Mouse (Mus musculus) thymus, postnatal 10 days (tissue): ENCODE results near the gene Espnl.
A peak's percentile ranks its signal among the peaks of the same experiment; 100 is the strongest.

Experiments used
- DNase-seq, 2 experiments: peaks; one replicate each; pipeline ENCODE4 v3.0.0; 2021; ENCODE audit warnings: low spot score in 2 of 2

The Espnl gene

DNA sequence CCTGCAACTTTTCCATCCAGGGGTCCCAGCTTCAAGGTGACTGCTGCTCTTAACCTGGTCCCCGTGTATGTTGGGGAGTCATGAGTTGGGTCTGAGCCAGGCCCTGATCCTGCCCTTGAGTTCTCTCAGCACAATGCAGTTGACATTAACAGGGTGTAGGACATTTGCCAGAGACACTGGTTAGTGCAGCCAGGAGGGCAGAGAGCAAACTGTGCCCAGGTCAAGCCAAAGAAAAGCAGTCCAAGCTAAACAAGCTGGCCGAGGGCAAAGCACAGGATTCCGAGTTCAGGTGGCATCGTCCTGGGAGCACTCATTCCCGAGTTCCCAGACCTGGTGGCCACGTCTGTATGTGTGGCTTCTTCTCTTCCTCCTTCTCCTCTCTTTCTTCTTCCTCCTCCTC, 4.2 kb upstream of the Espnl start:
- DNase-seq: no peak

DNA sequence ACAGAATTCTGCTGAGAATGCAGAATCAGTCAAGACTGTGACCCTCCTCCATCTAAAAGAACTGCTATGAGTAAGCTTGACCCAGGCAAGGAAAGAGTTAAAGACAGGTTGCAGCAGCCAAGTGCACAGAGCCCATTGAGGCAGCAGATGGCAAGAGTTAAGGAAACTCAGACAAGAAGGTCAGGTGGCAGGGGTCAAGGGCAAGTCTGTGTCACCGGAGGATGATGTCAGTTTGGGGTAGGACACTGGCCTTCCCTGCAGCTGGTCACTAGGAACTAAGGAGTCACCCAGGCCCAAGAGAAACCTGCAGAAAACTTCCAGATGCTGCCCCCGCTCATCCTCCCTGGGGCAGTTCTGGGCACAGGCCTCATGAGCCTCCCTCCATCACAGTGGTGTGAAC, 2.8 kb downstream of the Espnl start:
- DNase-seq: no peak

DNA sequence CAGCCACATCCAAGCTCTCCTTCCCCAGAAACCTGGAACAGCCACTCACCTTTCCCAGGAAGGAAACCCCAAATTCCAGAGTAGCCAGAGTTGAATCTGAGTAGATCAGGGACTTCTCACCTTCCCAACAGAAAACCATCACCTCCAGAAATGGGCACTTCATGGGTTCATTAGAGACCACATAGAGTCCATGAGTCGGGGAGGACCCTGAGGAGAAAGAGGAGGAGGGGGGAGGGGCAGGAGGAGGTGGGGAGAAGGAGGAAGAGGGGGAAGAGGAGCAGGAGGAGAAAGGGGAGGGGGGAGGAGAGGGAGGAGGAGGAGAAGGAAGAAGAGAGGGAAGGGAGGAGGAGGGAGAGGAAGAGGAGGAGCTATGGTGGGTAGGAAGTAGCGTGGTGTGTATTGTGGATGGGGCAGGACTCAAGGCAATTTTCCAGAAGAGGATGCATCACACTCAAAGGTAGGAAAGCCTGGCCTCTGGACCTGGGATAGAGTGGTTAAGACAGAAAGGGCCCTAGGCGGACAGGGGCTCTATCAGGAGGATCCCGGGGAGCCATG, 3.7 kb downstream of the Espnl start:
- no peak for DNase-seq

DNA sequence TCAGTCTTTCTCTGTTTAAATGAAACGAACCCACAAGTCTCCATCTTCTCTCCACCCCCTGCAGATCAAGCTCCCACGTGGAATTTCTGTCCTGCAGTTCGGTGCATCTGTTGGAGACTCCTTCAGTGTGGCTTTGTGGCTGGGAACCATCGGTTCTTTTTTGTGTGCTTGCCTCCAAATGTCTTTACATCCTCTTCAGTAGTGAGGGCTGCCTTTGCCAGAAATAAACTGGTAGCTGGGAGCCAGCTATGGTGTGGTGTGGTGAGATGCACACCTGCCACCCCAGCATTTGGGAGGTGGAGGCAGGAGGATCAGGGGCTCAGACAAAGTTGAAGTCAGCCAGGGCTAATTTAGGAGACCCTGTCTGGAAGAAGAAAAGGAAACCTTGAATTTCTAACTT, 10.2 kb downstream of the Espnl start:
- peak in 1 of 2 experiments; percentile 20 for DNase-seq

DNA sequence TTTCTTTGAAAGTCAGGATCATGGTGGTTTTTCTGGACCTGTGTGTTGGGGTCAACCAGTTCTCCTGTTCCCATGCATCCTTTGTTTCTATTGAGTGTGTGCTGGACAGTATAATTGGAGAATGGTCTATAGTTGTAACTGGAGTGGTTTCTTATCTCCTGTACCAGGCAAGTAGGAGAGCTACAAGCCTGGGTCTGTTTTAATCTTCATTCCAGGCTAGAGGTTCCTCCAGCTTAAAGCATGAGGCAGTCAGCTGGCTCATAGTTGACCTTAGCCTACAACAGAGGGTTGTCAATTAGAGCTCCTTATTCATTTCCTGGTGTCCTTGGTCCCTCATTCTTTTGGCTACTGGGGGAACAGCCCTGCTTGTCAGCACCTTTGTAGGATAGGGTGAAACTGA, 11.7 kb downstream of the Espnl start:
- no peak for DNase-seq

DNA sequence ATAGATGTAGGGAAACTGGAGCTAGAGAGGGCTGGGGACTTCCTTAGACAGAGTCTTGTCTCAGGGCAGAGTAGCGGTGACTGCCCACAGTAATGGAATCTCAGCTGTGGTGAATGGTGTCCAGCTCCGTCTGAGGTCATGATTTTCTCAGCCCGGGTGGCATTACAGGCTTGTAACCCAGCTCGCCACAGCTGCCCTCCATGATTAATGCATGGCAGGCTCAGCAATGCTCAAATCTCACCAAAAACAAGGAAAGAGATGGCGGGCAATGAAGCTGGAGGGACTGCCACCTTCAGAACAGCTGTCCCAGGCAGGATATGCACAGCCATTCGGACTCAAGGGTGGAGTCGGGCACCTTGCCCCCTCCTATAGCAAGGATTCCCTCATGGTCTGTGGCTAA, 15.5 kb downstream of the Espnl start:
- no peak for DNase-seq

DNA sequence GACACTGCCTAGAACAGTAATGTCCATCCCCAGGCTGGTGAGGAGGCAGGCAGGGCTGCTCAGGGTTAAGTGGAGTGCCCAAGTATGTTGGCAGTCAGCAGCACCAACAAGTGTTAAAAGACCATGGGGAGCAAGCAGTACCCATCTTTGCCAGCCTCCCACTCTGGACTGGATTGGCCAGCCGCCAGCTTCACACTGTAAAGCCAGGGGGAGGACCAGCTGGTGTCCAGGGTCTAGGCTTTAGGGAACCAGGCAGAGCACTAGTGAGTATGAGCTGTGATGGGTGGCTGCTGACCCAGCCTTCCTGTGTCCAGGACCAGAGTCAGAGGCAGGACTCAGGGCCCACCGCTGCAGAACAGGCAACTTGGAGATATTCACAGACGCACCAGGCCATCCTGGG, 22.1 kb downstream of the Espnl start:
- DNase-seq: no peak

DNA sequence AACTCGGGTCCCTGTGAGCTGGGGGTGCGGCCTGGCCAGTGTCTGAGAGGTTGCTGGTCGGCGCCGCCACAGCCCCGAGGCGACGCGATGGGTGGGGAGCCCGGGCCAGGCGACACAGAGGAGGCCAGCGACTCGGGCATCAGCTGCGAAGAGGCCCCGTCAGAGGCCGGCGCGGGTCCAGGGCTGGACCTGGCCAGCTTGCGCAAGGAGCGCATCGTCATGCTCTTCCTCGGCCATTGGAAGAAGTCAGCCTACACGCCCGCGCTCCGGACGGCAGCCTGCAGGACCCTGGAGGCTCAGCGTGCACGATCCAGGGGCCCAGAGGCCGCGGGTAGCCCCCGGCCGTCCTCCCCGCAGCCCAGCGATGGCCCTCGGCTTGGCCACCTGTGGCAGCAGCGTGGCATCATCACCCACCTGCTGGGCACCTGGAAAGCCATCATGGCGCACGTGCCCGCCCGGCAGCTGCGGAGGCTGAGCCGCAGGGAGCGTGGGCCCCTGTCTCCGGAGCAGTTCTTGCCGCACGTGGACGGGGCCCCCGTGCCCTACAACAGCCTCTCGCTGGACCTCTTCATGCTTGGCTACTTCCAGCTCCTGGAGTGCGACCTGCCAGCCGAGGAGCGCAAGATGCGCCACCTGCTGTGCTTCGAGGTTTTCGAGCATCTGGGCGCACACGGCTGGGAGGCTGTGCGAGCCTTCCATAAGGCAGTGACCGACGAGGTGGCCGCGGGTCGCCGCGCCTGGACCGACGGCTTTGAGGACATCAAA, 23.2 kb downstream of the Espnl start:
- DNase-seq: no peak

DNA sequence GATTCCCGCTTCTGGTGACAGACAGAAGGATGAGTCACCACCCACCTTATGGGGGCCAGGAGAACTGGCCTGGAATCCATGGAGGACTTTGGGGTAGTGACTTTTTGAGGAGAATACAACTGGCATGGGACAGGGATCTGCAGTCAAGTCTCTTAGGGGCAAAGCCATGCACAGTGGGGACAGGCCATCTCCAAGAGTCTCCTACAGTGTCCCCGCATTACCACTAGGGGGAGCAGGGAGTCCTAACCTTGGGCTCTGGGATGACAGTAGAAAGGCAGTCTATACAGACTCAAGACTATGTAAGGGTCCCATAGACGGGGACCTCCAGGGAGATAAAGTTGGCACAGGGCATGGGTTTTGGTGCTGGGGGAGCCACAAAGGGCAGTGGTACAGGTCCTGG, 25.0 kb downstream of the Espnl start:
- peak; percentile 35 to 73 for DNase-seq

DNA sequence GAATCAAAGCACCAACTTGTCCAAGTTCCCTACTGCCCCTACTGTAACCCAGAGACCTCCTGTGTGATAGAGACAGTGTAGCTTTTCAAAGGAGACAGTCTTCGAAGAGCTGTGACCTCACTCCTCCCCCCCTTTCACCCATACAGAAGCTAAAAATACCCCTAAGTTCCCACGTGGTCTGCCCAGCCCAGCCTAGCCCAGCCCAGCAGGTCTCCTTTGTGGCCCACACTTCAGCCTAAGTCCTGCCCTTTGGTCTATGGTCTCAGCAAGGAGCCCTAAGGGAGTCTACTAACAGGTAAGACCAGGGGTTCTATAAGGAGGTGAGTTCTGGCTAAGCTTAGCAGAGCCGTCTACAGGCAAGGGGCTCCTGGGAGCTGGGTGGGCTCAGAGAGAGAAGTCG, 29.0 kb downstream of the Espnl start, which contains the start of gene Klhl30:
Klhl30 (plus strand) TSS at position 176 of the 400 bp plus-strand sequence.
- no peak for DNase-seq

DNA sequence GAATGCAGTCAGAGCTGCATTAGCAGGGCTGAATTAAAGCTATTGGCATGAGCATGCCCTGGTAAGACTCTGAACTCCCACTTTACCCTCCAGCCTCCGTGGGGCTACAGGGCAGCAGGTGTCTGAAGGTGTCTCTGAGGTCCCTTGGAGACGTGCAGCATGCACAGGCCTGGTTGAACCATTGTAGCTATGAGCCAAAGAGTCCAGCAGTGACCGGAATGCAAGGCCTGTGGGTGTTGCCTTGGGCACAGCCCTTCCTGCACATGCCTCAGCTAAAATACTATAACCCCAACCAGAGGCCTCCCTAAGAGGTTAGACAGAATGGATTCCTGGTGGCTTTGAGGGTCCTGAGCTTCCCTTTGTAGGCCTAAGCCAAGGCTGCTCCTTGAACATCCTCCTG, 29.4 kb downstream of the Espnl start:
- no peak for DNase-seq

DNA sequence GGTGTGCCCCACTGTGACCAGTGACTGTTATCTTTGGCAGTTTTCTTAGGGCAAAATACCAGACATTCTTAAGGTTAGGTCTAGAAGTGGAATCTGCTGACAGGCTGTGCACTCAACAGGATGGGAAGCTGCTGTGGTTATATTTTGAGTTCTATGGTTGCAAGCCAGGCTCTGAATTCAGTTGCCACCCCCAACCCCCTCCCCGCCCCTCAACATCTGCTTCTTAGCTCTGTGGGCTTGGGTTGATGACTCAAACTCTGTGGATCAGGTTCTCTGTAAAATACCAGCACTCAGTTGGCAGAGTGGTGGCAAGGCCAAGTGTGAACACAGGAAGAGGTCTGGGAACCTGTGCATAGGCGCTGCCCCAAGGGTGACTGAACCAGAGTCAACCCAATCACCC, 30.4 kb downstream of the Espnl start:
- no peak for DNase-seq

DNA sequence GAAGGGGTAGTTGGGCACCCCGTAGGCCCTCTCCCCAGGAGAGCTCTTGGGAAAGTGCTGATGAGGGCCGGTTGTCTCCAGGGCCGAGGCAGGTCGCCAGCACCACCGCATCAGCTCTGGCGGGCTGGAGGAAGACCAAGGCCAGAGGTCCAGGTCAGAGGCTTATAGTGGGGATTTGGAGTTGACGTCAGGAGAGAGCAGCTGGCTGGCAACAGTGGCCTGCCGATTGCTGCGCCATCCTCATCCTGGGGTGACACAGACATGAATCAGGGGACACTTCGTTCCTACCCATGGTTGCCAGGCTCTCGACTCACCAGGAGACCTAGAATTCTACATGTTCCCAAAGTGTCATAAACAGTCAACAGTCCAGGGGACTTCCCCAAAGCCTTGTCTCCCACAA, 34.2 kb downstream of the Espnl start:
- DNase-seq: no peak

DNA sequence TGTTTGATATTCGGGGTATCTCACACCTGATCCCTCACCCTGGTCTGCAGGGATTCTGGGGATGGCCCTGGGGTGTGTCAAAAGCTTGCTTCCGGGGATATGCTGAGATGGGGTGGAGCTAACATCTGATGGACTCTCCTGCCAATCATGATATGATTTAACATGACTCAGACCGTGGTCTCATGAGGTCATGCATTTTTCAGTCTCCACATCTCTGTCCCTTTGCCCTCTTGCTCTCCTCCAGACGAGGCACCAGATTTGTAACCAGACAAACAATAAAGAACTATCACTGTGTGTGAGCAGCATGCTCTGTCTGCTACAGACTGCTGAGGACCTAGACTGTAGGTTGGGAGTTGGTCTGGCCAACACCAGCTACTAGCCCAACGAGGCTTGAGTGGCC, 40.2 kb downstream of the Espnl start:
- no peak for DNase-seq

DNA sequence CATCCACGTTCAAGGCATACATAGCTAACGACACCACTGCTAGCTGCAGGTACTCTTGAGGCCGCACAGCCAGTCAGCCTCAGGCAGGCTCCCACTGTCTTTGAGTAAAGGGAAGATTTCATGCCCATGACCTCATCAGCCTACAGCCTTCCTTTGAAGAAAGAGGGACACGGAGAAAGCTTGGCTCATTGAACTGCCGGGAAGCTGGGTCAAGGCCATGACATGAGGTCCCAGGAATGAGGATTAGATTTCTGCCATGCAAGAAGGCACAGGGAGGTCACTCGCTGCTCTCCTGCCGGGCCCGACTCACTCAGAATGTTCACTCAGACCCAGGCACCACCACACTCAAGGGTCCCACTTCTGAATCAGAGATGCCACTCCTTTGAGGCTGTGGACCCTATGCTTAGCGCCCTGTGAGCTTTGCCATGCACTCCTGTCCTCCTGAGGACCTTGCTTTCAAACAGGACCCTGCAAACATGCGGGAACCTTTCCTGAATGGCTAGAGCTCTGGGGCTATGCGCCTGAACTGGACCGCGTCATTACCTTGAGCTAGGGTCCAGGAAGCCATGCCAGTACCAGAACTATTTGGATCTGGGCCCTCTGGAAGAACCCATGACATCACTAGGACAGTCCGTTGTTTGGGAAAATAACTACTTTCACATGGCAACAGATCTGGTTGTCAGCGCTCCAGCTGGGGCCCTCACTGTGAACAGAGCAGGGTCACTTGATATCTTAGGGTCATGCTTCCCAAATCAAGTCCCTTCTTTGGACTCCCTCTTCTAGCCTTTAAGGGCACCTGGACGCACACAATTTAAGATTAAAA, 43.2 kb downstream of the Espnl start:
- no peak for DNase-seq

DNA sequence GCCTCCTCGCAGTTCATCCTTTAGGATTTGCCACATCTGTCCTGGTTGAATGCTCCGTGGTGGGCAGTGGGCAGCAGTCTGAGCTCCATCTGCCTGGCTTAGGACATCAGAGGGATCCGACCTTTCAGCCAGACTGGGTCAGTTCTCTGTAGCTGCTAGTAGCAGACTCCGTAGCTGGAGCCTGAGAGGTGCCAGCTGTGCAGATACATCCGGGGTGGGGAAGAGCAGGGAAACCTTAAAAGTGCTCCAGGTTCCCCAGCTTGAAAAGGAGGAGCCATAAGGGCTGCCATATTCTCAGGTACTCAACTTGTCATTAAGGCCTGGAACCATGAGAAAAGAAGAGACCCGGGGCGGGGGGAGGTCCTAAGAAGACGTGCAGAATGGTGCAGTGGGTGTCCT, 43.9 kb downstream of the Espnl start:
- no peak for DNase-seq

DNA sequence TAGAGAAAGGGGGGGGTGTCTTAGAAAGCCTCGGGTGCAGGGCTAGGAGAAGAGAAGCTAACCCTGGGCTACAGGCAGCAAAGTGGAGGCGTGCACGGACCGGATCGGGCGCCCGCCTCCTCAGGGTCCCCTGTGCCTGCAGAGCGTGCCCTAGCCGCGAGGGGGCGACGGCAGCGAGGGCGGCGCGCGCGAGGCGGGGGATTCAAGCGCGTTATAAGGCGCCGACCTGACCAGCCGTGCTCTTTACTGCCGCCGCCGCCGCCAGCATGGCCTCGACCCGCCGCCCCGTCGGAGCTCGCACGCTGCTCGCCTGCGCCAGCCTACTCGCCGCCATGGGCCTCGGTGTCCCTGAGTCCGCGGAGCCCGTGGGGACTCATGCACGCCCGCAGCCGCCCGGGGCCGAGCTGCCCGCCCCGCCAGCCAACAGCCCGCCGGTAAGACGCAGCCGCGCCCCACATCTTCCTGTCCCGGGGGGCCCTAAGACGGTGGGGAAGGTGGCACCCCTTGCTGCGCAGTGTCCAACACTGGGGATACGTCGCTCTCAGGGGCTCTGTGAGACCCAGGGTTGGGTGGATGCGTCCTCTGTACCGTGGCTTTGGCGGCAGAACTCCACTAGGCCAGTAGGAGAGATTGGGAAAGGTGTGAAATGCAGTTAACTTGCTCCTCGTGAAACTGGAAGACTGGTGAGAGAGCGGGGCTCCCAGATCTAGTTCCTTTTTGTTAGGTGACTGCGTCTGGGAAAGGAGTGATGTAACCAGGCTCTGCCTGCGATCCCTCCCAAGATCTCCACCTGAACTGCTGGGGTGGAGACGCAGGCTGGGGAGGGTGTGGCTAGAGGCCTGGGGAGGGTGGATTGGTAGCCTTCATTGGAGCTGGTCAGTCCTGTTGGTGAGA, 44.6 kb downstream of the Espnl start, which contains the start of gene Erfe:
Erfe (plus strand) TSS at position 216 of the 894 bp plus-strand sequence.
- DNase-seq: peak; percentile 49 to 82

DNA sequence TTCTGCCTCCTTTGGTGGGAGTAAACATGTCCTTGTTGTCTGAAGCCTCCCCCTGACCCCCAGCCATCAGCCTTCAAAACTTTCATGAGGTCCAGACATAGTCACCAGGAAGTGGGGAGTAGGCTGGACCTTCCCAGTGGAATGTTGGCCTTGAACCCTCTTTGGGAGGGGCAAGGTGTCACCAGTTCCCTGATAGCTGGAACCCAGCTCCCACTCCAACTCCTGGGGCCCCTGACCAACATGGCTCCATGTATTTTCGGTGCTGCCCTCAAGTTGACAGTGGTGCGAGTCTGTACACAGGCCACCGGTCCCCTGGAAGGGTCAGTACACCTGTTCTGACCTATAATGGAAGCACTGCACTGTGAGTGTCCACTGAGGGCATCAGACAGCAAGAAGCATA, 45.4 kb downstream of the Espnl start:
- no peak for DNase-seq

DNA sequence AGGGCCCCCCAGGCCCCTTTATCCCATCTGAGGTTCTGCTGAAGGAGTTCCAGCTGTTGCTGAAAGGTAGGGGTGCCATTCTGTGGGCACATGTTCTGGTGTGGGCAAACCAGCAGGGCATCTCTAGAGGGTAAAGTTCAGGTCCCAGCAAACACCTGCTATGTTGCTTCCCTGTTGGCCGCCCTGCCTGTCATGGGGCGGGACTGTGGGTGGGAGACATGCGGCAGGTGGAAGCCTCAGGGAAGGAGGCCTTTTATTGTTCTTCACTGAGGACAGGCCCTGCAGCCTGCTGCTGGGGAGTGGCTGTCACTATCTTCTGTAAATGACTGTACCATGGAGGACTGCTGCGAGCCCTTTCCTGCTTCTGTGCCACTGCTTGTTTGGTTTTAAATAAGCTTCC, 47.5 kb downstream of the Espnl start:
- no peak for DNase-seq

DNA sequence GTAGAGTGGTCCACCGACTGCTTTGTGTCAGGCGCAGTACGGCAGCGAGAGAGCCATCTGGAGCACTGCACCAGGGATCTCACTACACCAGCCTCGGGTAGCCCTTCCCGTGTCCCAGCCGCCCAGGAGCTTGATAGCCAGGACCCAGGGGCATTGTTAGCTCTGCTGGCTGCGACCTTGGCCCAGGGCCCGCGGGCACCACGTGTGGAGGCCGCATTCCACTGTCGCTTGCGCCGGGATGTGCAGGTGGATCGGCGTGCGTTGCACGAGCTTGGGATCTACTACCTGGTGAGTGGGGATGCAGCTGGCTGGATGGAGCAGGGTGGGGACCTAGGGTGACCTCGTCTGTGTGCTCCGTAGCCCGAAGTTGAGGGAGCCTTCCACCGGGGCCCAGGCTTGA, 48.2 kb downstream of the Espnl start:
- DNase-seq: no peak

DNA sequence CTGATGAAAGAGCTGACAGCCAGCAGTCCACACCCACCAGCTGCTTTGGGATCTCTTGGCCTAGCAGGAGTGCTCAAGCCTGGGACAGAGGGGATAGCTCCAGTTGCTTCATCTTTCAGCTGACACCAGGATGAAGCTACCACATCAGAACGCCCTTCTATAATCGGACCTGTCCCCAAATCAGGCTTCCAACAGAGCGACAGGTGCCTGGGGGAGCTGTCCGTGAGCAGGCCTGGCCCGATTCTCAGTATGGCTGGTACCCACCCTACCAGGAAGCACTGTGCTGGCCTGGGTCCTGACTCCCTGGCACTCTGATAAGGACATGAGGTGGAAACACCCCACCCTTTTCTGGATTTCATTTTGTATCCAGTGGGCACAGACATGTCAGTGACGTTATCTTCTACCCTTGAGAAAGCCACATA, 51.5 kb downstream of the Espnl start:
- no peak for DNase-seq
